Comparison of ENCODE assay signal across 18 mouse cellular contexts in the genomic region with DNA sequence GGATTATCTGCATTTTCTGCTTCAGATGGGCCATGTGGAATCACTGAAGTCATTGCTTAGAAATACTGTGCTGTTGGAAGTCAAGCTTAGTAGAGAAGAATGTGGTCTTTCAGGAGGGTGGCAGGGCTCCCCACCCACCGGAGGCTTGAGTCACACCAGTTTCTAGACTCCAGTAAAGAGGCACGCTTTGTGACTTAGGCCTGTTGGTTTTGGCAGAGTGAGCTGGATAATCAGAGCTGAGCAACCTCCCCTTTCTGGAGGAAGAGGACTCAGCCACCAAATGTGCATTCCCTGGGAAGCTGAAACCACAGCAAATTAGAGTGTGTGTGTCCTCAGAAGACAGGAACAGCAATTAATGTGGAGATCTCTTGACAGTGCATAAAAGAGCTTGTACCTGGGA.
DNase-seq lines count a peak whose midpoint lies in the region; ATAC-seq and TF ChIP-seq lines count a peak whose summit lies in the region.
"Had no signal": no experiment of that assay in that cellular context is flagged by ENCODE, and none has a peak within 500 bp of the region (broad histone marks: within the 10 kb centered on the region; RNA-seq: fewer than 3 reads in every experiment).

No protein-coding gene starts in this region.

- no peak overlapping the region for H3K4me2 ChIP-seq in embryonic facial prominence, embryonic 13.5 days
- no peak overlapping the region for H3K4me2 ChIP-seq in embryonic facial prominence, embryonic 14.5 days (ENCODE audit: low read depth, low read length)
- no peak overlapping the region for H3K4me2 ChIP-seq in midbrain, postnatal 0 days (ENCODE audit: low read depth, low read length, poor library complexity, severe bottlenecking)
- H3K4me2 ChIP-seq: embryonic facial prominence, embryonic 12.5 days; forebrain, embryonic 15.5 days; liver, embryonic 11.5 days had no signal

- DNase-seq in embryonic facial prominence, embryonic 10.5 days (ENCODE audit: low spot score): no peak
- DNase-seq in kidney, postnatal 25 days: peak; percentile 16 to 61
- DNase-seq in kidney, adult 11 months: no peak
- peak; percentile 83 for DNase-seq in embryonic facial prominence, embryonic 14.5 days (ENCODE audit: low spot score)
- DNase-seq in midbrain, postnatal 0 days (ENCODE audit: low spot score): no peak
- DNase-seq in left cerebral cortex, adult 11 months (ENCODE audit: low spot score): no peak
- DNase-seq: adrenal gland, postnatal 25 days; cerebellum, postnatal 36 days; gastrocnemius, postnatal 25 days; retina, postnatal 1 day; thymus, postnatal 14 days had no signal

- no peak overlapping the region for H3K9ac ChIP-seq in embryonic facial prominence, embryonic 13.5 days
- no peak overlapping the region for H3K9ac ChIP-seq in embryonic facial prominence, embryonic 14.5 days (ENCODE audit: low read depth, low read length)
- no peak overlapping the region for H3K9ac ChIP-seq in midbrain, postnatal 0 days (replicated peaks; ENCODE audit: low read length, poor library complexity, severe bottlenecking)
- H3K9ac ChIP-seq: embryonic facial prominence, embryonic 12.5 days; forebrain, embryonic 15.5 days had no signal

- no peaks in the 10 kb centered on the region for H3K9me3 ChIP-seq in embryonic facial prominence, embryonic 13.5 days
- H3K9me3 ChIP-seq in embryonic facial prominence, embryonic 10.5 days: no peaks in the 10 kb centered on the region
- no peaks in the 10 kb centered on the region for H3K9me3 ChIP-seq in embryonic facial prominence, embryonic 14.5 days (ENCODE audit: control insufficient read depth, low read length)
- no peaks in the 10 kb centered on the region for H3K9me3 ChIP-seq in midbrain, postnatal 0 days (ENCODE audit: low read length)
- H3K9me3 ChIP-seq: embryonic facial prominence, embryonic 12.5 days; forebrain, embryonic 15.5 days; hindbrain, embryonic 10.5 days had no signal

- peaks cover 7% of the 10 kb centered on the region for H3K4me1 ChIP-seq in embryonic facial prominence, embryonic 13.5 days
- no peaks in the 10 kb centered on the region for H3K4me1 ChIP-seq in embryonic facial prominence, embryonic 10.5 days
- peaks cover 6% of the 10 kb centered on the region; the same call in 1 of the 2 replicates for H3K4me1 ChIP-seq in embryonic facial prominence, embryonic 14.5 days (ENCODE audit: control insufficient read depth, insufficient read depth, low read length)
- H3K4me1 ChIP-seq in olfactory bulb, adult 2 months (ENCODE audit: control insufficient read depth, insufficient read depth, low read length): peaks cover 34% of the 10 kb centered on the region
- H3K4me1 ChIP-seq in midbrain, postnatal 0 days (ENCODE audit: insufficient read depth, low read length): no peaks in the 10 kb centered on the region
- H3K4me1 ChIP-seq: embryonic facial prominence, embryonic 12.5 days had no signal

- no peak for ATAC-seq in embryonic facial prominence, embryonic 13.5 days (ENCODE audit: insufficient number of reproducible peaks, insufficient read depth, low FRiP score, low TSS enrichment, low read depth)
- ATAC-seq in embryonic facial prominence, embryonic 14.5 days (ENCODE audit: low read depth): peak; percentile 83
- no peak for ATAC-seq in midbrain, postnatal 0 days (ENCODE audit: low FRiP score)
- ATAC-seq: forebrain, embryonic 15.5 days had no signal

- TF ChIP-seq POLR2A in olfactory bulb, adult 2 months (IDR thresholded peaks at IDR 0.05; ENCODE audit: insufficient read depth, low read depth, low read length): no peak

- TF ChIP-seq CTCF in olfactory bulb, adult 2 months (IDR thresholded peaks at IDR 0.05; ENCODE audit: insufficient read depth, low read depth, low read length): no peak
- no peak for TF ChIP-seq CTCF in midbrain, postnatal 0 days (IDR thresholded peaks at IDR 0.05)

- 0 out of 2 replicates have a peak overlapping the region, but pooled peaks have one; percentile 23 for H3K27ac ChIP-seq in embryonic facial prominence, embryonic 13.5 days
- H3K27ac ChIP-seq in embryonic facial prominence, embryonic 10.5 days (replicated peaks): no peak overlapping the region
- 0 out of 2 replicates have a peak overlapping the region, but pooled peaks have one; percentile 30 for H3K27ac ChIP-seq in embryonic facial prominence, embryonic 14.5 days (replicated peaks; ENCODE audit: low read depth, low read length)
- H3K27ac ChIP-seq in olfactory bulb, adult 2 months (ENCODE audit: insufficient read depth, low read depth, low read length): peak overlapping the region; percentile 89
- H3K27ac ChIP-seq in midbrain, postnatal 0 days (ENCODE audit: low read depth, low read length): no peak overlapping the region
- H3K27ac ChIP-seq: embryonic facial prominence, embryonic 12.5 days; forebrain, embryonic 15.5 days; hindbrain, embryonic 10.5 days had no signal

- WGBS in embryonic facial prominence, embryonic 13.5 days: 61% methylated on average over 2 of the region's 2 CpGs
- WGBS in embryonic facial prominence, embryonic 10.5 days: 83% methylated on average over 2 of the region's 2 CpGs
- WGBS in embryonic facial prominence, embryonic 14.5 days: 59% methylated on average over 2 of the region's 2 CpGs
- 3% methylated on average over 2 of the region's 2 CpGs for WGBS in olfactory bulb, adult 2 months
- 81% methylated on average over 2 of the region's 2 CpGs for WGBS in midbrain, postnatal 0 days

- H3K27me3 ChIP-seq in embryonic facial prominence, embryonic 13.5 days: no peaks in the 10 kb centered on the region
- no peaks in the 10 kb centered on the region for H3K27me3 ChIP-seq in embryonic facial prominence, embryonic 10.5 days (replicated peaks; ENCODE audit: low read depth, poor library complexity, severe bottlenecking)
- no peaks in the 10 kb centered on the region for H3K27me3 ChIP-seq in embryonic facial prominence, embryonic 14.5 days (replicated peaks; ENCODE audit: control insufficient read depth, insufficient read depth, low read length)
- no peaks in the 10 kb centered on the region for H3K27me3 ChIP-seq in midbrain, postnatal 0 days (ENCODE audit: insufficient read depth, low read length)
- H3K27me3 ChIP-seq: embryonic facial prominence, embryonic 12.5 days; forebrain, embryonic 15.5 days had no signal

- H3K36me3 ChIP-seq in embryonic facial prominence, embryonic 13.5 days: peaks cover 50% of the 10 kb centered on the region
- peaks cover 77% of the 10 kb centered on the region for H3K36me3 ChIP-seq in embryonic facial prominence, embryonic 10.5 days (replicated peaks)
- H3K36me3 ChIP-seq in embryonic facial prominence, embryonic 14.5 days (ENCODE audit: control insufficient read depth, insufficient read depth, low read length): peaks cover 43% of the 10 kb centered on the region
- H3K36me3 ChIP-seq in midbrain, postnatal 0 days (ENCODE audit: insufficient read depth, low read length): peaks cover 15% of the 10 kb centered on the region

- no peak overlapping the region for H3K4me3 ChIP-seq in embryonic facial prominence, embryonic 13.5 days
- H3K4me3 ChIP-seq in embryonic facial prominence, embryonic 10.5 days: no peak overlapping the region
- H3K4me3 ChIP-seq in embryonic facial prominence, embryonic 14.5 days (ENCODE audit: low read depth, low read length): no peak overlapping the region
- H3K4me3 ChIP-seq in olfactory bulb, adult 2 months (ENCODE audit: insufficient read depth, low read depth, low read length): no peak overlapping the region
- no peak overlapping the region for H3K4me3 ChIP-seq in midbrain, postnatal 0 days (ENCODE audit: low read depth, low read length)
- H3K4me3 ChIP-seq: embryonic facial prominence, embryonic 12.5 days; forebrain, embryonic 15.5 days; hindbrain, embryonic 10.5 days; left cerebral cortex, adult 2 months had no signal

Comparison
In these comparisons a context has a peak if more than half of its experiments do, and no peak if none do; other contexts are left out.
1. H3K27ac ChIP-seq: peak in embryonic facial prominence, embryonic 13.5 days (single experiment), embryonic facial prominence, embryonic 14.5 days (single experiment) and olfactory bulb, adult 2 months (single experiment); none in embryonic facial prominence, embryonic 10.5 days (single experiment) and midbrain, postnatal 0 days (single experiment).
2. DNase-seq: peak in kidney, postnatal 25 days (2 of 2) and embryonic facial prominence, embryonic 14.5 days (single experiment); none in embryonic facial prominence, embryonic 10.5 days (single experiment), kidney, adult 11 months (single experiment), midbrain, postnatal 0 days (single experiment) and left cerebral cortex, adult 11 months (single experiment).